Mouse (Mus musculus) spleen, adult 2 months (tissue): ENCODE results near the gene Arpc1b. TPM values are rescaled to one million over a fixed set of nuclear protein-coding genes. Genes with fewer than 3 reads are reported as not detected.

Source experiments
- DNase-seq, 2 experiments: peaks; one replicate each; pipeline versions ENCODE4 v3.0.0 to v3.0.0-alpha.2; 2012 to 2021; ENCODE audit warnings: low spot score in 2 of 2, low read depth in 1 of 2
- H3K27ac ChIP-seq: fragments of 200-500 bp; 2 replicates; pipeline ENCODE4 v1.5.1; 2012; ENCODE audit warnings: low read length, inconsistent platforms; ENCODE audit not compliant: insufficient read depth
- H3K27me3 ChIP-seq: fragments of 200-500 bp; 2 replicates; pipeline ENCODE4 v1.6.1; 2012; ENCODE audit warnings: mild to moderate bottlenecking, moderate library complexity, low read length, inconsistent platforms; ENCODE audit not compliant: control insufficient read depth, insufficient read depth
- H3K36me3 ChIP-seq: fragments of 200-500 bp; 2 replicates; pipeline ENCODE4 v1.6.1; 2012; ENCODE audit warnings: mild to moderate bottlenecking, low read length, inconsistent platforms; ENCODE audit not compliant: control insufficient read depth, insufficient read depth
- H3K4me1 ChIP-seq: fragments of 200-500 bp; 2 replicates; pipeline ENCODE4 v1.6.1; 2011; ENCODE audit warnings: inconsistent platforms; ENCODE audit not compliant: control insufficient read depth, insufficient read depth, insufficient read length
- H3K4me3 ChIP-seq: fragments of 200-500 bp; 2 replicates; pipeline ENCODE4 v1.5.1; 2011; ENCODE audit warnings: mild to moderate bottlenecking, inconsistent platforms; ENCODE audit not compliant: insufficient read depth, insufficient read length; ENCODE audit errors: extremely low read depth
- CTCF ChIP-seq: fragments of 200-500 bp; IDR thresholded peaks from 2 replicates; pipeline ENCODE4 v1.5.1; 2011; ENCODE audit warnings: mild to moderate bottlenecking, inconsistent platforms; ENCODE audit not compliant: insufficient read depth, insufficient read length, insufficient replicate concordance; ENCODE audit errors: extremely low read depth
- POLR2A ChIP-seq: fragments of 200-500 bp; IDR thresholded peaks from 2 replicates; pipeline ENCODE4 v1.6.1; 2011; ENCODE audit warnings: low read depth, low read length, inconsistent platforms
- WGBS: fragments of 180-500 bp; shearing (Covaris S2); methylation state at CpG from one replicate; pipeline ENCODE4 v1.1.7; 2018; 5-methylcytosine and 5-hydroxymethylcytosine counted together
- polyA plus RNA-seq: library from polyadenylated mRNA; depleted of rRNA; stranded (reverse); fragments of >200 nt; gene quantifications from 2 replicates; pipeline ENCODE4 v1.2.3, GENCODE M21; 2012; rRNA removed

Arpc1b gene
- polyA plus RNA-seq, 1 experiment = 780 TPM

- Histone ChIP-seq H3K4me1 (no peaks in the 10 kb centered on the region), H3K4me3 (no peak overlapping the region), H3K27me3 (no peaks in the 10 kb centered on the region), H3K27ac (no peak overlapping the region), H3K36me3 (peaks cover 47% of the 10 kb centered on the region)
- DNase-seq = no peak
- TF ChIP-seq POLR2A (no peak), CTCF (no peak)
- 82% methylated on average over 18 of the region's 18 CpGs for WGBS
Measured at GRCm38 (mm10) chr5:145178461-145178980, 64.5 kb downstream of the Arpc1b start.

Other genes starting within 250 kb of the Arpc1b start
- 16.4 and 20.2 TPM in 2 replicates for gene Smurf1, start 148.4 kb upstream of the Arpc1b start, polyA plus RNA-seq
- gene Gm4871, start 81.5 kb upstream of the Arpc1b start, polyA plus RNA-seq = not detected in 2 replicates
- not detected in 2 replicates for gene 1700018F24Rik, start 71.2 kb upstream of the Arpc1b start, polyA plus RNA-seq
- gene Arpc1a, start 30.4 kb upstream of the Arpc1b start, polyA plus RNA-seq = 49.7 and 54.0 TPM in 2 replicates
- gene Kpna7, start 30.2 kb upstream of the Arpc1b start, polyA plus RNA-seq = not detected in 2 replicates
- gene Pdap1, start 26.0 kb downstream of the Arpc1b start, polyA plus RNA-seq = 17.8 and 18.4 TPM in 2 replicates
- gene Bud31, start 26.1 kb downstream of the Arpc1b start, polyA plus RNA-seq = 26.7 and 30.4 TPM in 2 replicates
- 8.4 and 9.7 TPM in 2 replicates for gene Ptcd1, start 52.9 kb downstream of the Arpc1b start, polyA plus RNA-seq
- 25.5 and 31.7 TPM in 2 replicates for gene Cpsf4, start 53.0 kb downstream of the Arpc1b start, polyA plus RNA-seq
- gene Atp5j2, start 77.8 kb downstream of the Arpc1b start, polyA plus RNA-seq = 48.4 and 49.7 TPM in 2 replicates
- gene Zkscan14, start 87.7 kb downstream of the Arpc1b start, polyA plus RNA-seq = 3.4 and 3.7 TPM in 2 replicates
- gene Zkscan5, start 90.3 kb downstream of the Arpc1b start, polyA plus RNA-seq = 2.6 and 2.8 TPM in 2 replicates
- gene Zfp655, start 117.5 kb downstream of the Arpc1b start, polyA plus RNA-seq = 7.6 and 10.2 TPM in 2 replicates
- 15.8 and 20.3 TPM in 2 replicates for gene Zscan25, start 166.3 kb downstream of the Arpc1b start, polyA plus RNA-seq
- gene Cyp3a57, start 231.1 kb downstream of the Arpc1b start, polyA plus RNA-seq = not detected in 2 replicates